Mouse (Mus musculus) G1E (cell line): ENCODE data around the gene Unc93a2.
"Not testable (repeated sequence)": the region's sequence is repeated elsewhere in the genome, so short reads cannot be mapped to it uniquely, and the experiment has no call there.

Experiments
- CTCF ChIP-seq: IDR thresholded peaks from 2 replicates; pipeline ENCODE4 v1.5.1; 2012; ENCODE audit warnings: low read depth, low read length, inconsistent platforms, mixed read lengths
- TAL1 ChIP-seq: conservative IDR thresholded peaks from 2 replicates; pipeline ENCODE4 v1.6.1; 2012; ENCODE audit warnings: low read depth, low read length, inconsistent platforms, mixed read lengths

DNA sequence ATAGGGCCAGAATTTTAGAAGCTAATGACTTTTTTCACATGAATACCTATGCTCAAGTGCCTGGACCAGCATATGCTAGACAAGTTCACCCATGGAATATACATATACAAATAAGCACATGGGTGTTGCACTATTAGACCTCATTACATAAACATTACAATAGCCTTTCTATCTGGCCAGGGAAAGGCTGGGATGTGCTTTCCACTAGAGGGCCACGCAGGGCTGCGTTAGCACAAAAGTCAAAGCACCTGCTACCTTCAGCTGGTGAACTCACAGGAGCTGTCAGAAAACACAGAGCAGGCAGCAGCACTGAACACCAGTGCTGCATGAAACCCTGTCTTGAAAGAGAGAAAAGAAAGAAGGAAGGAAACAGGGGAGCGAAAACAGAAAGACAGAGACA, 7.4 kb downstream of the Unc93a2 start:
- not testable (repeated sequence) for TF ChIP-seq CTCF, TAL1
